In genomic region chr15:97102811-97103210, GRCm38 (mm10) we compare ENCODE assay signal across 11 mouse cellular contexts. TPM values are rescaled to one million over a fixed set of nuclear protein-coding genes. Genes with fewer than 3 reads are reported as not detected.
DNase-seq lines count a peak whose midpoint lies in the region; ATAC-seq and TF ChIP-seq lines count a peak whose summit lies in the region.
"Had no signal": no experiment of that assay in that cellular context is flagged by ENCODE, and none has a peak within 500 bp of the region (broad histone marks: within the 10 kb centered on the region; RNA-seq: fewer than 3 reads in every experiment).

No protein-coding gene starts in this region.

- DNase-seq in kidney, postnatal 36 days: peak; percentile 3 to 8
- DNase-seq in adrenal gland, postnatal 36 days: peak; percentile 67 to 70
- DNase-seq in lung, postnatal 4 days: peak; percentile 45 to 63
- DNase-seq in left cerebral cortex, postnatal 4 days: no peak
- DNase-seq in thymus, adult 2 months: no peak
- DNase-seq in left cerebral cortex, postnatal 25 days (ENCODE audit: low spot score in 2 of 2): no peak
- DNase-seq: cerebellum, adult 9-10 months; right cerebral cortex, postnatal 25 days had no signal

- no peak overlapping the region for H3K27ac ChIP-seq in kidney, embryonic 15.5 days
- H3K27ac ChIP-seq in heart, embryonic 11.5 days (ENCODE audit: low read depth, low read length): peak overlapping the region; percentile 95
- H3K27ac ChIP-seq in thymus, adult 2 months (ENCODE audit: control insufficient read depth, insufficient read depth, low read length): no peak overlapping the region

- intact Hi-C loops in left cerebral cortex, postnatal 4 days (cut with DNase I): no loop called here
- intact Hi-C loops in left cerebral cortex, postnatal 25 days (cut with DNase I): no loop called here

- no peaks in the 10 kb centered on the region for H3K9me3 ChIP-seq in kidney, embryonic 15.5 days (replicated peaks)
- no peaks in the 10 kb centered on the region for H3K9me3 ChIP-seq in heart, embryonic 11.5 days (replicated peaks; ENCODE audit: control insufficient read depth, low read length)

- H3K4me2 ChIP-seq in kidney, embryonic 15.5 days: no peak overlapping the region
- H3K4me2 ChIP-seq in heart, embryonic 11.5 days: peak overlapping the region; percentile 37; the same call in 1 of the 2 replicates

- no peak overlapping the region for H3K4me3 ChIP-seq in kidney, embryonic 15.5 days (replicated peaks)
- H3K4me3 ChIP-seq in heart, embryonic 11.5 days (ENCODE audit: low read depth, low read length): no peak overlapping the region
- H3K4me3 ChIP-seq in thymus, adult 2 months (ENCODE audit: control insufficient read depth, insufficient read depth, low read length): no peak overlapping the region

- no peak for TF ChIP-seq CTCF in thymus, adult 2 months (IDR thresholded peaks at IDR 0.05; ENCODE audit: borderline replicate concordance, control insufficient read depth, extremely low read depth, insufficient read depth, low read length, poor library complexity)

- H3K9ac ChIP-seq in kidney, embryonic 15.5 days: no peak overlapping the region
- H3K9ac ChIP-seq in heart, embryonic 11.5 days (ENCODE audit: low read depth, low read length): 0 out of 2 replicates have a peak overlapping the region, but pooled peaks have one; percentile 39

- H3K4me1 ChIP-seq in kidney, embryonic 15.5 days: peaks cover 26% of the 10 kb centered on the region
- peaks cover 31% of the 10 kb centered on the region for H3K4me1 ChIP-seq in heart, embryonic 11.5 days (ENCODE audit: control insufficient read depth, insufficient read depth, low read length)
- H3K4me1 ChIP-seq in thymus, adult 2 months (replicated peaks; ENCODE audit: control insufficient read depth, insufficient read depth, low read length): no peaks in the 10 kb centered on the region

- no peaks in the 10 kb centered on the region for H3K36me3 ChIP-seq in kidney, embryonic 15.5 days
- H3K36me3 ChIP-seq in heart, embryonic 11.5 days (ENCODE audit: control insufficient read depth, insufficient read depth, low read length): no peaks in the 10 kb centered on the region
- H3K36me3 ChIP-seq in thymus, adult 2 months (ENCODE audit: control insufficient read depth, insufficient read depth, low read length): no peaks in the 10 kb centered on the region

- no peak for ATAC-seq in kidney, embryonic 15.5 days (replicated peaks; ENCODE audit: low FRiP score)
- peak; percentile 44 for ATAC-seq in heart, embryonic 11.5 days (replicated peaks; ENCODE audit: insufficient number of reproducible peaks, low FRiP score, low TSS enrichment)

- no peak for TF ChIP-seq POLR2A in thymus, adult 2 months (IDR thresholded peaks at IDR 0.05; ENCODE audit: control insufficient read depth, extremely low read depth, insufficient read depth, low read length, poor library complexity)

- no peaks in the 10 kb centered on the region for H3K27me3 ChIP-seq in kidney, embryonic 15.5 days
- no peaks in the 10 kb centered on the region for H3K27me3 ChIP-seq in heart, embryonic 11.5 days (ENCODE audit: control insufficient read depth, insufficient read depth, low read length)
- H3K27me3 ChIP-seq in thymus, adult 2 months (ENCODE audit: control insufficient read depth, insufficient read depth, low read length): no peaks in the 10 kb centered on the region

- 29% methylated on average over 10 of the region's 10 CpGs for WGBS in kidney, embryonic 15.5 days
- 19% methylated on average over 10 of the region's 10 CpGs for WGBS in heart, embryonic 11.5 days (ENCODE audit: insufficient replicate concordance)
- 72% methylated on average over 10 of the region's 10 CpGs for WGBS in thymus, adult 2 months

RNA-seq across cellular contexts. Expression of gene Slc38a4, which starts 47.1 kb away (rescaled TPM):
- 72.7 and 76.0 TPM in 2 replicates for polyA plus RNA-seq in kidney, embryonic 15.5 days (2015; fragmentation: Nextera tagmentation; extraction: Ambion mirVana)
- total RNA-seq in adrenal gland, postnatal 36 days (2021): 1 to 10 TPM; 3.4 to 6.0 TPM
- 177 and 185 TPM in 2 replicates for polyA plus RNA-seq in heart, embryonic 11.5 days (2014; fragmentation: Nextera tagmentation; extraction: Ambion mirVana)
- total RNA-seq in left cerebral cortex, postnatal 4 days (2021): 1 to 10 TPM; 2.8 to 3.1 TPM
- polyA plus RNA-seq in thymus, adult 2 months (2012; rRNA removed): 1.8 and 2.2 TPM in 2 replicates
- total RNA-seq in left cerebral cortex, postnatal 25 days (2021): 1 to 10 TPM; 1.2 to 1.4 TPM
- total RNA-seq: megakaryocyte, adult 5-6 weeks had no signal

Comparison
In these comparisons a context has a peak if more than half of its experiments do, and no peak if none do; other contexts are left out.
1. DNase-seq: peak in kidney, postnatal 36 days (2 of 2), adrenal gland, postnatal 36 days (2 of 2) and lung, postnatal 4 days (2 of 2); none in left cerebral cortex, postnatal 4 days (single experiment), thymus, adult 2 months (single experiment) and left cerebral cortex, postnatal 25 days (0 of 2).